Mouse (Mus musculus) megakaryocyte, embryonic 14.5 days (primary cell): ENCODE results near the gene Sod2.
"Not testable (repeated sequence)": the region's sequence is repeated elsewhere in the genome, so short reads cannot be mapped to it uniquely, and the experiment has no call there.

Experiments used
- FLI1 ChIP-seq: IDR thresholded peaks from 2 replicates; pipeline ENCODE4 v1.6.1; 2012; ENCODE audit warnings: low read length, inconsistent platforms, mixed read lengths
- GATA1 ChIP-seq: IDR thresholded peaks from 3 replicates; pipeline ENCODE4 v1.6.1; 2012; ENCODE audit warnings: mixed read lengths, low read length, inconsistent platforms, borderline replicate concordance

GRCm38 (mm10) chr17:13002243-13002642 is 4.4 kb upstream of the Sod2 start:
- not testable (repeated sequence) for TF ChIP-seq GATA1, FLI1
